Mouse (Mus musculus) spleen, adult 12 weeks (tissue): ENCODE measurements around the gene Ros1.

Source experiments
- DNase-seq: peaks from one replicate; pipeline ENCODE4 v3.0.0; 2022; ENCODE audit warnings: low spot score

Gene Ros1

GRCm38 (mm10) chr10:52022413-52023212 lies 172.4 kb downstream of the Ros1 start, which contains the start of gene Vgll2:
Gene Vgll2 (plus strand): TSS chr10:52022502.
- DNase-seq: no peak

- DNase-seq: no peak
Observed at GRCm38 (mm10) chr10:52021736-52022394, 173.2 kb downstream of the Ros1 start.

- no peak for DNase-seq
Observed at GRCm38 (mm10) chr10:52021231-52021630, 173.8 kb downstream of the Ros1 start.

- DNase-seq: no peak
Observed at GRCm38 (mm10) chr10:52018471-52018870, 176.6 kb downstream of the Ros1 start.
